In the genomic region with DNA sequence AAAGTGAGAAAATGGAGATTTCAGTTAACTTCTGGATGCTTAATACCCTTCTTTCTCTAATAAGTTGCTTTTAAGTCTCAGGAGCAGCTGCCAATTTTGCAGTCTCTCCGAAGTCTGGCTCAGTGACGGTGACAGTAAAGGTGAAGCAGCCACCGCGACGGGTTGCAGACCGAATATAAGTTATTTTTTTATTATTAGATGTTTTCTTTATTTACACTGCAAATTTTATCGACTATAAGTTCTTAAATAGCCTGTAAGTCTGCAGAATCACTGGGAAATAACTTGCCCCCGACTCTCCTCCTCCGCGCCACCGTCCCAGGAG, we compare ENCODE assay signal across 8 mouse cellular contexts. TPM values are rescaled to one million over a fixed set of nuclear protein-coding genes. Genes with fewer than 3 reads are reported as not detected.
DNase-seq lines count a peak whose midpoint lies in the region; ATAC-seq and TF ChIP-seq lines count a peak whose summit lies in the region.

No protein-coding gene starts in this region.

- H3K4me3 ChIP-seq in heart, embryonic 13.5 days: peak overlapping the region; percentile 93
- peak overlapping the region; percentile 63 for H3K4me3 ChIP-seq in ES-Bruce4 (ENCODE audit: low read depth, low read length)
- peak overlapping the region; percentile 79 for H3K4me3 ChIP-seq in forebrain, embryonic 14.5 days (ENCODE audit: low read depth, low read length)
- H3K4me3 ChIP-seq in liver, embryonic 15.5 days (replicated peaks): peak overlapping the region; percentile 90

- peak overlapping the region; percentile 100 for H3K27ac ChIP-seq in heart, embryonic 13.5 days (replicated peaks)
- H3K27ac ChIP-seq in ES-Bruce4 (ENCODE audit: insufficient read depth, low read length): no peak overlapping the region
- H3K27ac ChIP-seq in forebrain, embryonic 14.5 days (ENCODE audit: low read depth, low read length): no peak overlapping the region
- peak overlapping the region; percentile 100 for H3K27ac ChIP-seq in liver, embryonic 15.5 days (replicated peaks)

- under 1% methylated on average over 11 of the region's 11 CpGs for WGBS in heart, embryonic 13.5 days
- 2% methylated on average over 11 of the region's 11 CpGs for WGBS in forebrain, embryonic 14.5 days
- WGBS in liver, embryonic 15.5 days (ENCODE audit: insufficient replicate concordance): 2% methylated on average over 11 of the region's 11 CpGs

- H3K36me3 ChIP-seq in heart, embryonic 13.5 days: no peaks in the 10 kb centered on the region
- no peaks in the 10 kb centered on the region for H3K36me3 ChIP-seq in ES-Bruce4 (ENCODE audit: control insufficient read depth, insufficient read depth, low read length, poor library complexity, severe bottlenecking)
- no peaks in the 10 kb centered on the region for H3K36me3 ChIP-seq in forebrain, embryonic 14.5 days (ENCODE audit: control insufficient read depth, insufficient read depth, low read length)
- no peaks in the 10 kb centered on the region for H3K36me3 ChIP-seq in liver, embryonic 15.5 days (replicated peaks)

- H3K4me2 ChIP-seq in heart, embryonic 13.5 days: peak overlapping the region; percentile 89
- peak overlapping the region; percentile 75 for H3K4me2 ChIP-seq in forebrain, embryonic 14.5 days (ENCODE audit: low read length)
- H3K4me2 ChIP-seq in liver, embryonic 15.5 days: peak overlapping the region; percentile 100

- ATAC-seq in heart, embryonic 13.5 days (ENCODE audit: extremely low read depth, insufficient number of reproducible peaks, low FRiP score, low TSS enrichment): no peak
- ATAC-seq in forebrain, embryonic 14.5 days: no peak
- no peak for ATAC-seq in liver, embryonic 15.5 days (ENCODE audit: insufficient read depth)

- H3K9ac ChIP-seq in heart, embryonic 13.5 days: peak overlapping the region; percentile 98
- H3K9ac ChIP-seq in ES-Bruce4 (ENCODE audit: low read depth, poor library complexity, severe bottlenecking): peak overlapping the region; percentile 67; the same call in 1 of the 2 replicates
- H3K9ac ChIP-seq in forebrain, embryonic 14.5 days (ENCODE audit: low read length): peak overlapping the region; percentile 40; the same call in 1 of the 2 replicates
- peak overlapping the region; percentile 56 for H3K9ac ChIP-seq in liver, embryonic 15.5 days

- H3K9me3 ChIP-seq in heart, embryonic 13.5 days: no peaks in the 10 kb centered on the region
- no peaks in the 10 kb centered on the region for H3K9me3 ChIP-seq in ES-Bruce4 (replicated peaks; ENCODE audit: control insufficient read depth, insufficient read depth, low read length, poor library complexity, severe bottlenecking)
- H3K9me3 ChIP-seq in forebrain, embryonic 14.5 days (replicated peaks; ENCODE audit: control insufficient read depth, low read length): no peaks in the 10 kb centered on the region
- no peaks in the 10 kb centered on the region for H3K9me3 ChIP-seq in liver, embryonic 15.5 days (replicated peaks)

- DNase-seq in heart, postnatal 10 days: no peak
- no peak for DNase-seq in forebrain, embryonic 14.5 days (ENCODE audit: low spot score)
- DNase-seq in c-Kit-positive CD71-positive TER-119-positive erythroid progenitor cells, embryonic 14.5 days (ENCODE audit: low spot score): no peak
- no peak for DNase-seq in T-cell, adult 2 months (ENCODE audit: low spot score)
- no peak for DNase-seq in gastrocnemius, postnatal 36 days

- TF ChIP-seq EP300 in ES-Bruce4 (IDR thresholded peaks at IDR 0.05; ENCODE audit: insufficient read depth, low read depth, low read length): no peak

- TF ChIP-seq POLR2A in ES-Bruce4 (IDR thresholded peaks at IDR 0.05; ENCODE audit: insufficient read depth, low read length): no peak

- TF ChIP-seq CTCF in ES-Bruce4 (IDR thresholded peaks at IDR 0.05; ENCODE audit: low read depth, low read length): no peak

- intact Hi-C loops in heart, postnatal 10 days (cut with DNase I): loop anchor here (10.0 kb wide), 1 partner anchor 281 kb away; no protein-coding TSS in a partner anchor
- intact Hi-C loops in gastrocnemius, postnatal 36 days (cut with DNase I): loop anchor here (5.0 kb wide), 1 partner anchor 37 kb away; no protein-coding TSS in a partner anchor

- H3K27me3 ChIP-seq in heart, embryonic 13.5 days (replicated peaks): no peaks in the 10 kb centered on the region
- no peaks in the 10 kb centered on the region for H3K27me3 ChIP-seq in ES-Bruce4 (ENCODE audit: control insufficient read depth, insufficient read depth, low read length, poor library complexity, severe bottlenecking)
- H3K27me3 ChIP-seq in forebrain, embryonic 14.5 days (replicated peaks; ENCODE audit: control insufficient read depth, insufficient read depth, low read length): no peaks in the 10 kb centered on the region
- no peaks in the 10 kb centered on the region for H3K27me3 ChIP-seq in liver, embryonic 15.5 days

- peaks cover 26% of the 10 kb centered on the region for H3K4me1 ChIP-seq in heart, embryonic 13.5 days
- H3K4me1 ChIP-seq in ES-Bruce4 (ENCODE audit: control insufficient read depth, insufficient read depth, low read length): peaks cover 4% of the 10 kb centered on the region
- peaks cover 10% of the 10 kb centered on the region; the same call in 1 of the 2 replicates for H3K4me1 ChIP-seq in forebrain, embryonic 14.5 days (ENCODE audit: control insufficient read depth, insufficient read depth, low read length)
- H3K4me1 ChIP-seq in liver, embryonic 15.5 days (replicated peaks): peaks cover 31% of the 10 kb centered on the region

RNA-seq across cellular contexts. Expression of a gene that starts 1.0 kb away (rescaled TPM):
- 15.8 and 16.5 TPM in 2 replicates for polyA plus RNA-seq in heart, embryonic 13.5 days (2015; fragmentation: Nextera tagmentation; extraction: Ambion mirVana)
- total RNA-seq in heart, postnatal 10 days (2021): 10 to 100 TPM; 30.7 to 31.1 TPM
- 16.4 and 20.1 TPM in 2 replicates for polyA plus RNA-seq in ES-Bruce4 (2011; ENCODE audit: insufficient read depth, insufficient read length, low read depth, missing spikeins)
- polyA plus RNA-seq in forebrain, embryonic 14.5 days (2014; fragmentation: Nextera tagmentation; extraction: Ambion mirVana): 56.8 and 62.3 TPM in 2 replicates
- 5.9 and 6.2 TPM in 2 replicates for polyA plus RNA-seq in liver, embryonic 15.5 days (2015; fragmentation: Nextera tagmentation; extraction: Ambion mirVana)
- total RNA-seq in gastrocnemius, postnatal 36 days (2021): 10 to 100 TPM; 18.3 to 18.8 TPM

Comparison
In these comparisons a context has a peak if more than half of its experiments do, and no peak if none do; other contexts are left out.
1. H3K27ac ChIP-seq: peak in heart, embryonic 13.5 days (single experiment) and liver, embryonic 15.5 days (single experiment); none in ES-Bruce4 (single experiment) and forebrain, embryonic 14.5 days (single experiment).
2. H3K9ac ChIP-seq: peak in every context shown above with its lines; median percentile 98 in heart, embryonic 13.5 days; 67 in ES-Bruce4; 56 in liver, embryonic 15.5 days; 40 in forebrain, embryonic 14.5 days.
3. Peak in every context shown above with its lines, with median percentiles within 50 percentile points of each other: H3K4me2 ChIP-seq and H3K4me3 ChIP-seq.